Mouse (Mus musculus): ENCODE results near the gene Cntnap5b.
"Not testable (repeated sequence)": the region's sequence is repeated elsewhere in the genome, so short reads cannot be mapped to it uniquely, and the experiment has no call there.

The Cntnap5b gene

GRCm38 (mm10) chr1:99772614-99773013 is at the start of gene Cntnap5b:
Gene Cntnap5b, plus strand, starts transcription at chr1:99772765.
- DNase-seq (ENCODE audit: low spot score in 2 of 2) = no peak

- DNase-seq (ENCODE audit: low spot score in 2 of 2) = no peak
Observed at GRCm38 (mm10) chr1:99759996-99760395, 12.6 kb upstream of the Cntnap5b start.

GRCm38 (mm10) chr1:99772183-99772582 is 382 bp upstream of the Cntnap5b start:
- DNase-seq (ENCODE audit: low spot score in 2 of 2) = peak; percentile 11 to 57

- no peak for DNase-seq (ENCODE audit: low spot score in 2 of 2)
Observed at GRCm38 (mm10) chr1:99774144-99774543, 1.6 kb downstream of the Cntnap5b start.

GRCm38 (mm10) chr1:99813334-99814110 is 41.0 kb downstream of the Cntnap5b start:
- DNase-seq (ENCODE audit: low spot score in 2 of 2) = no peak

GRCm38 (mm10) chr1:99872344-99872743 is 99.8 kb downstream of the Cntnap5b start:
- no peak for DNase-seq (ENCODE audit: low spot score in 2 of 2)

GRCm38 (mm10) chr1:99907774-99908173 is 135.2 kb downstream of the Cntnap5b start:
- DNase-seq (ENCODE audit: low spot score in 2 of 2) = no peak

- DNase-seq (ENCODE audit: low spot score in 2 of 2) = no peak
Observed at GRCm38 (mm10) chr1:99943515-99943914, 170.9 kb downstream of the Cntnap5b start.

- DNase-seq (ENCODE audit: low spot score in 2 of 2) = no peak
Observed at GRCm38 (mm10) chr1:99959428-99959987, 186.9 kb downstream of the Cntnap5b start.

- no peak for DNase-seq (ENCODE audit: low spot score in 2 of 2)
Observed at GRCm38 (mm10) chr1:99967300-99968089, 194.9 kb downstream of the Cntnap5b start.

- DNase-seq (ENCODE audit: low spot score in 2 of 2) = no peak
Observed at GRCm38 (mm10) chr1:99970184-99971086, 197.9 kb downstream of the Cntnap5b start.

GRCm38 (mm10) chr1:100001226-100001625 is 228.7 kb downstream of the Cntnap5b start:
- DNase-seq (ENCODE audit: low spot score in 2 of 2) = not testable (repeated sequence)

GRCm38 (mm10) chr1:100006021-100006745 is 233.6 kb downstream of the Cntnap5b start:
- no peak for DNase-seq (ENCODE audit: low spot score in 2 of 2)

GRCm38 (mm10) chr1:100041808-100042207 is 269.2 kb downstream of the Cntnap5b start:
- DNase-seq (ENCODE audit: low spot score in 2 of 2) = no peak

GRCm38 (mm10) chr1:100079812-100080211 is 307.2 kb downstream of the Cntnap5b start:
- DNase-seq (ENCODE audit: low spot score in 2 of 2) = no peak

GRCm38 (mm10) chr1:100100516-100100915 is 328.0 kb downstream of the Cntnap5b start:
- no peak for DNase-seq (ENCODE audit: low spot score in 2 of 2)

- DNase-seq (ENCODE audit: low spot score in 2 of 2) = no peak
Observed at GRCm38 (mm10) chr1:100101017-100101416, 328.5 kb downstream of the Cntnap5b start.

- no peak for DNase-seq (ENCODE audit: low spot score in 2 of 2)
Observed at GRCm38 (mm10) chr1:100104343-100104742, 331.8 kb downstream of the Cntnap5b start.

- DNase-seq (ENCODE audit: low spot score in 2 of 2) = no peak
Observed at GRCm38 (mm10) chr1:100122410-100122935, 349.9 kb downstream of the Cntnap5b start.

GRCm38 (mm10) chr1:100163588-100164357 is 391.2 kb downstream of the Cntnap5b start:
- DNase-seq (ENCODE audit: low spot score in 2 of 2) = no peak
